ENCODE assay signal across 27 mouse cellular contexts in the genomic region with DNA sequence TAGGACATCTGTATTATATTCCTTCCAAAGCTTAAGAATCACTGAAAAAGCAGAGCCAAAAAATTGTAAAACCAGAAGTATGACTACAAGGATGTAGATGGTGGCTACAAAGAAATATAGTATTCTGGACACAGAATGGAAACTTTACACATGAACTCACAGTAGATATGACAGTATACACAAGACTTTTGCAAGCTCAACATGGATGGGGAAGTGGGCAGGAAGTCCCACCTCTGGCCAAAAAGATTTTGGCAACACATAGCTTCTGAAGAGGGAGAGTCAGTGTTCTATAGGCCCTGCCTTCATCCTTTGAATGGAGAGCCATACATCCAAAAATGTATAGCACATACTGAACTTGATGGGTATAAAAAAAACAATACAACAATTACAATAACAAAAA.
"Had no signal": no experiment of that assay in that cellular context is flagged by ENCODE, and none has a peak within 500 bp of the region (broad histone marks: within the 10 kb centered on the region; RNA-seq: fewer than 3 reads in every experiment).

No protein-coding gene starts in this region.

- H3K9me3 ChIP-seq: heart, embryonic 13.5 days; heart, embryonic 15.5 days; hindbrain, embryonic 13.5 days; hindbrain, embryonic 15.5 days; intestine, embryonic 15.5 days; limb, embryonic 10.5 days; limb, embryonic 12.5 days; liver, embryonic 13.5 days had no signal

- H3K4me1 ChIP-seq: heart, embryonic 13.5 days; heart, embryonic 15.5 days; hindbrain, embryonic 13.5 days; hindbrain, embryonic 15.5 days; intestine, embryonic 15.5 days; limb, embryonic 10.5 days; limb, embryonic 12.5 days; liver, embryonic 13.5 days had no signal

- H3K9ac ChIP-seq: heart, embryonic 13.5 days; heart, embryonic 15.5 days; hindbrain, embryonic 13.5 days; hindbrain, embryonic 15.5 days; intestine, embryonic 15.5 days; limb, embryonic 12.5 days; liver, embryonic 13.5 days had no signal

- ATAC-seq: hindbrain, postnatal 0 days; intestine, embryonic 15.5 days; intestine, postnatal 0 days had no signal

- H3K36me3 ChIP-seq: heart, embryonic 13.5 days; heart, embryonic 15.5 days; hindbrain, embryonic 13.5 days; hindbrain, embryonic 15.5 days; intestine, embryonic 15.5 days; limb, embryonic 10.5 days; limb, embryonic 12.5 days; liver, embryonic 13.5 days had no signal

- DNase-seq: gastrocnemius, adult 2 months; gastrocnemius, postnatal 10 days; gastrocnemius, postnatal 25 days; heart, adult 11 months; heart, adult 2 months; heart, postnatal 14 days; heart, postnatal 36 days; kidney, adult 18-20 months; kidney, adult 8-10 months; kidney, postnatal 10 days; kidney, postnatal 25 days; kidney, postnatal 4 days; layer of hippocampus, postnatal 36 days; liver; liver, embryonic 13.5 days had no signal

- H3K4me2 ChIP-seq: heart, embryonic 11.5 days; heart, embryonic 13.5 days; heart, embryonic 15.5 days; hindbrain, embryonic 13.5 days; hindbrain, embryonic 15.5 days; intestine, embryonic 15.5 days; limb, embryonic 12.5 days; liver, embryonic 11.5 days; liver, embryonic 13.5 days had no signal

- H3K27me3 ChIP-seq: heart, embryonic 13.5 days; heart, embryonic 15.5 days; hindbrain, embryonic 13.5 days; hindbrain, embryonic 15.5 days; intestine, embryonic 15.5 days; limb, embryonic 12.5 days; liver, embryonic 13.5 days had no signal

- H3K4me3 ChIP-seq: gastrocnemius, adult 2 months; heart, adult 2 months; heart, embryonic 13.5 days; heart, embryonic 15.5 days; hindbrain, embryonic 13.5 days; hindbrain, embryonic 15.5 days; intestine, embryonic 15.5 days; layer of hippocampus, adult 2 months; limb, embryonic 10.5 days; limb, embryonic 12.5 days; liver, embryonic 13.5 days had no signal

- H3K27ac ChIP-seq: gastrocnemius, adult 2 months; heart, adult 2 months; heart, embryonic 13.5 days; heart, embryonic 15.5 days; hindbrain, embryonic 13.5 days; hindbrain, embryonic 15.5 days; hindbrain, postnatal 0 days; intestine, embryonic 15.5 days; layer of hippocampus, adult 2 months; limb, embryonic 10.5 days; limb, embryonic 12.5 days; liver, embryonic 13.5 days had no signal
